Mouse (Mus musculus) ES-E14 (cell line): ENCODE results near the gene Cygb.

Source experiments
- MAFK ChIP-seq: IDR thresholded peaks from 2 replicates; pipeline ENCODE4 v1.6.1; 2014; ENCODE audit warnings: mild to moderate bottlenecking, low read depth, low read length, inconsistent platforms; ENCODE audit not compliant: insufficient read depth
- ZC3H11A ChIP-seq: IDR thresholded peaks from 2 replicates; pipeline ENCODE4 v1.6.1; 2012; ENCODE audit warnings: low read depth, mild to moderate bottlenecking, inconsistent platforms, low read length, borderline replicate concordance
- ZNF384 ChIP-seq: IDR thresholded peaks from 2 replicates; pipeline ENCODE4 v1.6.1; 2012; ENCODE audit warnings: low read depth, low read length, inconsistent platforms

DNA sequence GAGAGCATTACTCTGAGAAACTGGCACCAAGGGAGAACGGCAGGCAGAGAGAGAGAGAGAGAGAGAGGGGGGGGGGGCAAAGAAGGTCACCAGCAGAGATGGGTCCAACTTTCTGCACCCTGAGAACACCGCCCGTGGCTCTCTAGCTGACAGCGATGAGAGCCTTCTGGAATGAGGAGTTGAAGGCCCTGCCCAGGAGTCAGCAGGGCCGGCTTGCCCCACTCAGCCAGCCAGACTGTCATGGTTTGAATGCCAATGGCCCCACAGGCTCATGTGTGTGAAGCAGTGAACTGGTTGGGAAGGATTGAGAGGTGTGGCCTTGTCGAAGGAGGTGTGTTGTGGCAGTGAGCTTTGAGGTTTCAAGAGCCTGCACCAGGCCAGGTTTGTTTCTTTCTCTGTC is 40.9 kb downstream of the Cygb start:
- TF ChIP-seq MAFK (no peak), ZC3H11A (no peak), ZNF384 (no peak)
